Mouse (Mus musculus) megakaryocyte, embryonic 14.5 days (primary cell): ENCODE data around the gene Lbhd2. TPM values are rescaled to one million over a fixed set of nuclear protein-coding genes. Genes with fewer than 3 reads are reported as not detected.

Experiments used
- H3K27me3 ChIP-seq: replicated peaks from 2 replicates; pipeline ENCODE3; 2012; ENCODE audit warnings: inconsistent platforms
- H3K36me3 ChIP-seq: replicated peaks from 2 replicates; pipeline ENCODE3; 2012; ENCODE audit warnings: low read length, inconsistent platforms, mixed read lengths
- H3K4me1 ChIP-seq: 2 replicates; pipeline ENCODE4 v1.6.1; 2012; ENCODE audit warnings: inconsistent platforms
- H3K4me3 ChIP-seq: replicated peaks from 2 replicates; pipeline ENCODE3; 2012; ENCODE audit warnings: moderate library complexity, mild to moderate bottlenecking, inconsistent platforms
- H3K9me3 ChIP-seq: 2 replicates; pipeline ENCODE4 v1.6.1; 2012; ENCODE audit warnings: inconsistent platforms
- FLI1 ChIP-seq: IDR thresholded peaks from 2 replicates; pipeline ENCODE4 v1.6.1; 2012; ENCODE audit warnings: low read length, inconsistent platforms, mixed read lengths
- GATA1 ChIP-seq: IDR thresholded peaks from 3 replicates; pipeline ENCODE4 v1.6.1; 2012; ENCODE audit warnings: mixed read lengths, low read length, inconsistent platforms, borderline replicate concordance
- polyA plus RNA-seq: library from polyadenylated mRNA; stranded (reverse); fragments of >175 nt; gene quantifications from 2 replicates; pipeline ENCODE4 v1.2.3, GENCODE M21; 2012; ENCODE audit warnings: low replicate concordance; ENCODE audit not compliant: insufficient read depth

The Lbhd2 gene
- polyA plus RNA-seq, 1 experiment = not detected

DNA sequence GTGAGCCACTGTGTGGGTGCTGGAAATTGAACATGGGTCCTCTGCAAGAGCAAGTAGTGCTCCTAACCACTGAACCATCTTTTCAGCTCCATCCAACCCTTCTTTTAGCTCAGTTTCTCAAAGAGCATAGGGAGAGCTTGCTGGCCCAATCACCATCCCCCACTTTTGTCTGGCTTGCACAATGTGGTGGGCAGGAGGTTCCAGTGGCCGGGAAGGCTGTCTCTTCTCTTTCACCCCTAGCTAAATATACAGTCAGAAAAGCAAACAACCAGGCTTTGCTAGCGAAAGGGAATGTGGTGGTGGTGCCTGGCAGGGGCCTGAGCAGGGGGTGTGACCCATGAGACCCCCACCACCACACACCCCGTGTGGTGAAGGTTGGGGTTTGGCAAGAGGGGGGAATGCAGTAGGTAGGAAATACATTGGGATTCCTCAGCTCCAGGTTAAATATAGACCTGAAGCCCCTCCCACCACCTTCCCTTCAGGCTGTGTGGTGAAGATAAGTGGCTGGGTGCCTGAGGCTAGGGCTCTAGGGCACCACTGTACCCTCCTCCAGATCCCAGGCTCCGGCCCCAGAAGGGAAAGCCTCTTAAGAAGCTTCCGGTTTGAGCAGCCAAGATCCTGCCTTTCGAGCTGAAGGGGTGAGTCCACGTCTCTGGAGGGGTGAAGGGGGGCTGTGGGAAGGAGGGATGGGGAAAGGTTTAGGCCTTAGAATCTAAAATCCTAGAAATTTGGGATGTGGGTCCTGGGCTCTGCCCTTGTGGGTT, 14.5 kb downstream of the Lbhd2 start:
- TF ChIP-seq GATA1 (no peak), FLI1 (no peak)
- Histone ChIP-seq H3K9me3 (peaks cover 9% of the 10 kb centered on the region; the same call in 1 of the 2 replicates), H3K4me1 (peaks cover 100% of the 10 kb centered on the region), H3K4me3 (peak overlapping the region; percentile 83), H3K27me3 (peaks cover 62% of the 10 kb centered on the region), H3K36me3 (peaks cover 42% of the 10 kb centered on the region)

DNA sequence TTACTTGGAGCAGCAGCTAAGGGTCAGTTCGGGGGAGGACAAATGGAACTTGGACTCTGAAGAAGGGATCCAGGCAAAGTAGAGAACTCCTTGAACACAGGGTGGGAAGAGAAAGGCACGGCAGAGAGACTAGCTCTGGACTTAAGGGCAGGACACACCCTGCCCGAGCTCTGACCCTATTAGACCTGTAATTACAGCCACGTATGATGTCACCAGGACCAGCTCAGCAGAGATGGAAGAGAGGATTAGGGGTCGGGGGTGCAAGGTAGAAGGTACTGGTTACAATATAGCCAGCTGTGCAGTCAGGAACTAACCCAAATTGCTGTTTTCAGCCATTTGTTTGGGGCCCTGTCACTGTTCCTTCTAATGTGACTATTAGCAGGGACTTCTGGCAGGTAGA, 16.2 kb downstream of the Lbhd2 start:
- H3K27me3 ChIP-seq = peaks cover 59% of the 10 kb centered on the region
- peak overlapping the region; percentile 83 for H3K4me3 ChIP-seq
- H3K9me3 ChIP-seq = peaks cover 11% of the 10 kb centered on the region; the same call in 1 of the 2 replicates
- no peak for TF ChIP-seq GATA1
- no peak for TF ChIP-seq FLI1
- peaks cover 98% of the 10 kb centered on the region for H3K4me1 ChIP-seq
- peaks cover 56% of the 10 kb centered on the region for H3K36me3 ChIP-seq

GRCm38 (mm10) chr12:111423570-111424129, 17.0 kb downstream of the Lbhd2 start:
- Histone ChIP-seq H3K4me1 (peaks cover 98% of the 10 kb centered on the region), H3K9me3 (peaks cover 11% of the 10 kb centered on the region; the same call in 1 of the 2 replicates), H3K4me3 (peak overlapping the region; percentile 83), H3K27me3 (peaks cover 62% of the 10 kb centered on the region), H3K36me3 (peaks cover 64% of the 10 kb centered on the region)
- no peak for TF ChIP-seq GATA1
- TF ChIP-seq FLI1 = no peak

DNA sequence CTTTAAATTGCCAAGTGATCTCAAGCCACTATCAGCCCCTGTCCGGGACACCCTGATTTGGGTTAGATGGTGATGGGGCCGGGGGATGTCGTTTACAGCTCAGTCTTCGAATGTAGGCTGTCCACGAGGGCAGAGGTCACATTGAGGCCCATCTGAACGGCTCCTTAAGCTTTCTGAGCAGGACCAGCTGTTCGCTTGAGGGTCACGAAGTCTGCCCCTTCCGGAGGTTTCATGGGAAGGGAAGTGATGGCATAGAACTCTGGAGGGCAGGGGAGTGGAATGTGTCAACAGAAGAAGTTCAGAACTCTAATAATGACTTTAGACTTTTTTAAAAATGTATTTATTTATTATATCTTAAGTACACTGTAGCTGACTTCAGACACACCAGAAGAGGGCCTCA, 17.9 kb downstream of the Lbhd2 start:
- H3K4me1 ChIP-seq = peaks cover 98% of the 10 kb centered on the region
- H3K9me3 ChIP-seq = peaks cover 11% of the 10 kb centered on the region; the same call in 1 of the 2 replicates
- TF ChIP-seq FLI1 (no peak), GATA1 (no peak)
- H3K36me3 ChIP-seq = peaks cover 70% of the 10 kb centered on the region
- H3K4me3 ChIP-seq = no peak overlapping the region
- H3K27me3 ChIP-seq = peaks cover 61% of the 10 kb centered on the region

DNA sequence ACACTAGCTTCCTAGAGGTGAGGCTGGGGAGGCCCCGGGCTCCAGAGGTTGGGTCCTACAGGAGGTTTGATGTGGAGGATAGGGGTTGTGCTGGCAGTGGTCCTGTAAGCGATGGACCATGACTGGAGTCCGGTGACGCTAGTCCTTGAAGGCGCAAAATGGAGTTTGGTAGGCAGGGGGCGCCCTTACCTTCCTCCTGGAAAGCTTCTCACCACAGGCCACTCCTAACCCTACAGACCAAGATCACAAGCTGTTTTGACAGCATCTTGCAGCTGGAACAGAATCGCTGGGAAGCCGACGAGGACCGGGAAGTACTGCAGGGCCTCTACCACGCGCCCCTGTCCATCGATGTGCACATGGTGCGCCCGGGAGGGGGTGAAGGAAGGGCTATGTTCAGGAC, 18.6 kb downstream of the Lbhd2 start:
- Histone ChIP-seq H3K4me3 (peak overlapping the region; percentile 80), H3K4me1 (peaks cover 98% of the 10 kb centered on the region), H3K9me3 (peaks cover 11% of the 10 kb centered on the region; the same call in 1 of the 2 replicates), H3K27me3 (peaks cover 65% of the 10 kb centered on the region), H3K36me3 (peaks cover 77% of the 10 kb centered on the region)
- TF ChIP-seq FLI1 (no peak), GATA1 (no peak)

DNA sequence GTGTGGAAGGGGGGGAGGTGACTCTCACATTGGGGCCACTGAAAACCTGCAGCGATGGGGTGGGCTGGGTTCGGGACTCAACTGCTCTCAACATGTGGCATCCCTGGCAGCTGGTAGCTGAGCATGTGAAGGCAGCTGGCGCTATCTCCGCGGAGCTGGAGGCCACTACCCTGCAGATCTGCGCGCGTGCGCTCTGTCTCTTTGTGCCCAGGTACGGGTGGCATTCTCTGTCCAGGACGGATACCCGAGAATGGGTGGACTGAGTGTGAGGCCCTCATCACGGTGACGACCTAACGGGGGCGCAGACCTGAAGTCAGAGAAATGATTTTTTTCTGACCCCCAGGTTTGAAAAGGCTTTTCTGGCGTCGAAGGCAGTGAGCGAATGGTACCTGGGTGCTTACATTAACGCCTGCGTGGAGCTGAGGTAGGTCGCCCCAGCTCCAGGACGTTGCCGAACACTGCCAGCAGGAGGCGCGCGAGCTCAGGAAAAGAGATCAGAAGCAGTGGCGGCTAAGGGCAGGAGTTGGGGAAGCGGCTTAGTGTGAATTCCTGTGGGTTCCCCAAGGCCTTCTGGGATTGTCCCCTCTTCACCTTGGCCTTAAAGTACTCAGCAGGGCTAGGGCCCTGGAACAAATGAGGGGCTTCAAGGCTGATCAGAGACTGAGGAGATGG, 19.3 kb downstream of the Lbhd2 start:
- Histone ChIP-seq H3K9me3 (peaks cover 11% of the 10 kb centered on the region; the same call in 1 of the 2 replicates), H3K27me3 (peaks cover 68% of the 10 kb centered on the region), H3K36me3 (peaks cover 83% of the 10 kb centered on the region), H3K4me1 (peaks cover 98% of the 10 kb centered on the region), H3K4me3 (peak overlapping the region; percentile 47)
- TF ChIP-seq FLI1 (no peak), GATA1 (no peak)

DNA sequence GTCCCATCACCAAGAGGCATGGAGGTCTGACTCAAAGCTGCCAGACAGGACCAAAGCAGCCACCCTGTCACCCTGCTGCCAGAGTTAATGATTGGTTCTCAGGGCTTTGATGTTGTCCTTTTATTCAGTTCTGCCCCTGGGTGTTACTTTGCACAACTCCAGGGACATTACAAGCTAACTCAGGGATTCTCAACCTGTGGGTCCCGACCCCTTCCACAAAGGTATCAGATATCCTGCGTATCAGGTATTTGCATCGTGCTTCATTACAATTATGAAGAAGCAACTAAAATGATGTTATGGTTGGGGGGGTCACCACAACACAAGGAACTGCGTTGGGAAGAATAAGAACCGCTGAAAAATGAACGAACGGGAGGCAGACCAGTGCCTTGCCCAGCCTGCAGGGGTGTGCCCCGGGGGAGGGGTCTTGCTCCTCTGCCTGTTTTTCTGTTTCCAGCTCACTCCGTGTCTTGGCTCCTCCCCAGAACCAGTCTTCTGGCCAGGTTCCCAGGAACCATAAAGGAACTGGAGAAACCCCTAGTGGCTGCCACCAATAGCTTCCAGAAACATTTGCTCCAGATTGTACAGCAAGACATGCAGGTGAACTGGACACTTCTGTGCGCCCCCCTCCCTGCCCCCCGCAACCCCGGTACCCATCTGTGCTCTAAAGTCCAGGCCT, 21.0 kb downstream of the Lbhd2 start:
- Histone ChIP-seq H3K4me3 (no peak overlapping the region), H3K4me1 (peaks cover 98% of the 10 kb centered on the region), H3K27me3 (peaks cover 64% of the 10 kb centered on the region), H3K9me3 (peaks cover 11% of the 10 kb centered on the region; the same call in 1 of the 2 replicates), H3K36me3 (peaks cover 91% of the 10 kb centered on the region)
- no peak for TF ChIP-seq FLI1
- TF ChIP-seq GATA1 = no peak

GRCm38 (mm10) chr12:111428364-111428763, 21.8 kb downstream of the Lbhd2 start:
- Histone ChIP-seq H3K36me3 (peaks cover 87% of the 10 kb centered on the region), H3K4me1 (peaks cover 98% of the 10 kb centered on the region), H3K27me3 (peaks cover 58% of the 10 kb centered on the region), H3K4me3 (peak overlapping the region; percentile 64), H3K9me3 (peaks cover 9% of the 10 kb centered on the region; the same call in 1 of the 2 replicates)
- TF ChIP-seq FLI1 = no peak
- no peak for TF ChIP-seq GATA1
